Mouse (Mus musculus) bone marrow macrophage, adult 2 months (primary cell): ENCODE results near the gene C1ql4. TPM values are rescaled to one million over a fixed set of nuclear protein-coding genes. Genes with fewer than 3 reads are reported as not detected.
A peak's percentile ranks its signal among the peaks of the same experiment; 100 is the strongest.

Experiments used
- H3K27ac ChIP-seq: 2 replicates; pipeline ENCODE4 v1.5.1; 2012; ENCODE audit warnings: low read depth, low read length; ENCODE audit not compliant: insufficient read depth
- H3K4me1 ChIP-seq: 2 replicates; pipeline ENCODE4 v1.6.1; 2012; ENCODE audit warnings: low read length; ENCODE audit not compliant: control insufficient read depth, insufficient read depth
- H3K4me3 ChIP-seq: 2 replicates; pipeline ENCODE4 v1.5.1; 2012; ENCODE audit warnings: mild to moderate bottlenecking, low read length, moderate library complexity; ENCODE audit not compliant: insufficient read depth
- CTCF ChIP-seq: IDR thresholded peaks from 2 replicates; pipeline ENCODE4 v1.5.1; 2012; ENCODE audit warnings: low read depth, mild to moderate bottlenecking, low read length, moderate library complexity
- POLR2A ChIP-seq: IDR thresholded peaks from 2 replicates; pipeline ENCODE4 v1.6.1; 2012; ENCODE audit warnings: mild to moderate bottlenecking, low read depth, low read length, borderline replicate concordance
- polyA plus RNA-seq: library from polyadenylated mRNA; stranded (reverse); fragments of >200 nt; gene quantifications from 2 replicates; pipeline ENCODE4 v1.2.4, GENCODE M21; 2012; ENCODE audit not compliant: missing spikeins, insufficient read depth, insufficient read length

C1ql4 gene
- polyA plus RNA-seq, result not detected in 2 replicates

DNA sequence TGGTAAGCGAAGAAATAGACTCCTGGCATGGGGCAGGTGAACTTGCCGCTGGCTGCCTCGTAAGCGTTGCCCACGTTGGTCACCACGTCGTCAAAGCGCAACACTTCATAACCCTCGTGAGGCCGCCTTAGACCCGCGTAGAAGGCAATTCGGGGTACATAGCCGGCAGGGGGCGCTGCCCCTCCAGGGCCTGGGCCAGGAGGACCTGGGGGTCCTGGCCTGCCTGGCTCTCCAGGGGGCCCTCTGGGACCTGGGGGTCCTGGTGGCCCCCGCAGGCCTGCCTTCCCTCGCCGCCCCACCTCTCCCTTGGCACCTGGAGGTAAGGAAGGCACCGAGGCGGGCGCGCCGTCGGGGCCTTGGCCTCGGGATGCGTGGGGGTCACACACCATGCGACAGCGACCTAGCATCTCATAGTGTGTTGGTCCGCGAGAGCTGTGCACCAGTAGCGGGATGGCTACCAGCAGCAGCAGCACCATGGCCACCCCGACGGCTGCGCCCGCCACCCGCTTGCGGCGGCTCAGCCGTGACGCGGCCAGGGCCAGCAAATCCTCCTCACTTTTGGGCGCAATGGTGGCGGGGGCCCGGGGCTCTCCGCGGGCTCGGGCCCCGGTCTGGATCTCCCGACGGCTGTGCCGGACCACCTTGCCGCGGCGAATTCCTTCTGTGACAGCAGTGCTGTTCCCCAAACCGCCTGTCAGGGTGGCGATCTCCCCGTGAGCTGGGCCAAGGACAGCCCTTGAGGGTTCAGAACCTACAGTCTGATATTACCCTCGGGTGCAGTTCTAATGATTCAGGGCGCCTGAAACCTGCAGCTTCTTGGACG is at the start of gene C1ql4:
TSS of gene C1ql4 (minus strand) at position 565 of the 823 bp plus-strand sequence.
- TF ChIP-seq POLR2A (no peak), CTCF (0 out of 2 replicates have a peak, but pooled peaks have one; percentile 19)
- Histone ChIP-seq H3K27ac (no peak within 1 kb of the TSS), H3K4me3 (peak within 1 kb of the TSS; percentile 37), H3K4me1 (no peaks in the 10 kb centered on the region)

DNA sequence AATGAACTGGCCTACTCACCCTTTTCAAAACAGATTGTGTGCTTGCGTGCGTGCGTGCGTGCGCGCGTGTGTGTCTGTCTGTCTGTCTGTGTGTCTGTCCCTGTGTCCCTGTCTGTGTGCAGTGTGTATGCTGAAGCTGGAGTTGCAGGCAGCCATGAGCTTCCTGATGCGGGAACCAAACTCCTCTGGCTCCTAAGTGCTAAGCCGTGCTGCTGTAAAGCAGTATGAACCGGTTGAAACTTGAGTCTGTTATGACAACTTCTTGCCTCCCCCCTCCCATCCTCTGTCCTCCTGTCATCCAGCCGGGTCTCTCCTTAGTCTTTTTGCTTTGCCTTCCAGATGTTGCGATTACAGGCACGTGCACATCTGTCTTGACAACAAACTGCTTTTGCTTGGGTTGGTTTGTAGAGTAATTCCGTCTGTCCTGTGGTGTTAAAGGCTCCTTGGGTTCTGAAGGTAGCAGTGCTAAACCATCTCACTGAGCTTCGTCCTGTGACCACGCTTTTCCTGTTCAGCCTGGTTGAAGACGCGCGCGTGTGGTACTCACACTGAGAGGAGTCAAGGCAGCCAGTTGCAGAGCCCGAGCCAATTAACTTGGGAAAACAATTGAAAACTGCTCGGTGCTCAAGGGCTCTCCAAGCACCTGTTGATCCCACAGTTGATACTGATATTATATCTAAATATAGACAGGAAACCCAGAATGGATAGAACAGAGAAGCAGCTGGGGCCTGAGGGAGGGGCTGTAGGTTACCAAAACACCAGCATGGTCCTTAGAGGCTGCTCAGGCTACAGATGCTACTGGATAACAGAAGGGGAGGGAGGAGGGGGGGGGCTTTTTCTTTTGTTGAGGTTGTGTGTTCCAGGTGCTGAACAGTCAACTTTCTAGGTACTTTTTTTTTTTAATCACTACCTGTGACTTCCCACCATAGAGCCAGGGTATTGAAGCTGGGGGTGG is 42.6 kb upstream of the C1ql4 start:
- peaks cover 6% of the 10 kb centered on the region; the same call in 1 of the 2 replicates for H3K4me1 ChIP-seq
- no peak overlapping the region for H3K4me3 ChIP-seq
- no peak overlapping the region for H3K27ac ChIP-seq
- no peak for TF ChIP-seq POLR2A
- no peak for TF ChIP-seq CTCF

DNA sequence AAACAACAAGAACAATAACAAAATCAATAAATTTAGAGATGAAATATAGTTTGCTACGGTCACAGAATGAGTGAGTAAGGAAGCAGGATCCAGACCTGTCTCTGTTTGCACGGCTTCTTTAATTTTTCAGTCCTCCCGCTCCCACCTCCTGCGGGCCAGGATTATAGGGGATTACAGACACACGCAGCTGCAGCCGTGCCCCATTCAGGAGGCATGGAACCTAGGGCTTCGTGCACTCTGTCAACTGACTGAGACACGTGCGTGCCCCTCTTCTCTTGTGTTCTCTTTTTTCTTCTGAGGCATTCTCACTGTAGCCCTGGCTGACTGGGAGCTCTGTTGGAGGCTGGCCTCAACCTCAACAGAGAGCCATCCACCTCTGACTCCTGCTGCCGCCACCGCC is 41.8 kb upstream of the C1ql4 start:
- TF ChIP-seq CTCF (no peak), POLR2A (no peak)
- Histone ChIP-seq H3K27ac (no peak overlapping the region), H3K4me1 (peaks cover 8% of the 10 kb centered on the region; the same call in 1 of the 2 replicates), H3K4me3 (no peak overlapping the region)

DNA sequence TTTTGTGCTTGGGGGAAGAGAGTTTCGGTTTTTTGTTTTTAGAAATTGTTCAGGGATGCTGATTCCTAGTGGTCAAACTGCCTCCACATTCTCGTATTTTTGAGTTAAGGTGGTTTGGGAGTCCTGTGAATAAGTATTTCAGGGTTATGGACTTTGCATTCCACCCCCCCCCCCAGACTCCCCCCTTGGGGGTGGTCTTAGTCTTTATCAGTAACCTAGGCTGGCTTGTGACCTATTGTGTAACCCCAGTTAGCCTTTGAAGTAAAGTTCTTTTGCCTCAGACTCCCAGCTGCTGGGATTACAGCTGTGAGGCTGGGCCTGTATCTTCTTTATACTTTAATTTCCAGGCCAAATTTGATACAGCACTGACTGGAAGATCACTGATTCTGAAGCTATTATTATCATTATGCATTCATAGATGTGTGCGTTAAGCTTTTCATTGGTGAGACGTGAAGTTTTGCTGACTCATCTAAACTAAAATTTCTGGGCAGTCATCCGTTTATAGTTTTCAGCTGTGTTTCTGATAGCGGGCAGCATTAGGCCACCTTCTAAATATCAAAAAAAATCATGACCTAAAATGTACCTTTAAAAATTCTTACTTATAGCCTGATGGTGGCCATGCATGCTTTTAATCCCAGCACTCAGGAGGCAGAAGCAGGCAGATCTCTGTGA is 40.4 kb upstream of the C1ql4 start:
- H3K4me3 ChIP-seq, result no peak overlapping the region
- no peak for TF ChIP-seq POLR2A
- TF ChIP-seq CTCF, result no peak
- H3K27ac ChIP-seq, result no peak overlapping the region
- H3K4me1 ChIP-seq, result peaks cover 19% of the 10 kb centered on the region

DNA sequence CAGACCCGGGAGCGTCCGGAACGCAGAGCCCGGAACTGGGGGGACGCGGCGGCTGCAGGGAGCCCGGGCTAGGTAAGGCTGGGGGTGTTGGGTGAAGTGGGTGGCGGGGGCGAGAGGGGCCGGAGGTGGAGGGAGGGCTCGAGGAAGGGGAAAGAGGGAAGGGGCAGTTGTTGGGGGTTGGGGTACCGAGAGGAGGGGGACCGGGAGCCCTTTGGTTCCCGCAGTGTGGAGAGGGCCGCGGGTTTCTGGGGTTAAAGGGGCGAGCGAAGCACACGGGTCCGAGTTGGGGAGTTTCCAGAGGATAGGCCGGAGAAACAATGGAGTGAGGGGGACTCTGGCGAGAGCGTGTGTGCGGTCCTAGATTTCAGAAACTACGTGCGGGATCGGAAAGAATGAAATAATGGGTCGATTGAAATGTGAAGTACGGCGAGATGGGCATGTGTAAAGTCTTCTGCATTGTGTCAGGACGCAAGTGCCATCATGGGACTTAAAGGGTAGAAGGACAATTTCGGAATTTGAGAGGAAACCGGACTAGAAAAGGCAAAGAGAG is 39.3 kb upstream of the C1ql4 start:
- H3K27ac ChIP-seq, result no peak overlapping the region
- peak overlapping the region; percentile 91 for H3K4me3 ChIP-seq
- peaks cover 23% of the 10 kb centered on the region for H3K4me1 ChIP-seq
- no peak for TF ChIP-seq CTCF
- no peak for TF ChIP-seq POLR2A

DNA sequence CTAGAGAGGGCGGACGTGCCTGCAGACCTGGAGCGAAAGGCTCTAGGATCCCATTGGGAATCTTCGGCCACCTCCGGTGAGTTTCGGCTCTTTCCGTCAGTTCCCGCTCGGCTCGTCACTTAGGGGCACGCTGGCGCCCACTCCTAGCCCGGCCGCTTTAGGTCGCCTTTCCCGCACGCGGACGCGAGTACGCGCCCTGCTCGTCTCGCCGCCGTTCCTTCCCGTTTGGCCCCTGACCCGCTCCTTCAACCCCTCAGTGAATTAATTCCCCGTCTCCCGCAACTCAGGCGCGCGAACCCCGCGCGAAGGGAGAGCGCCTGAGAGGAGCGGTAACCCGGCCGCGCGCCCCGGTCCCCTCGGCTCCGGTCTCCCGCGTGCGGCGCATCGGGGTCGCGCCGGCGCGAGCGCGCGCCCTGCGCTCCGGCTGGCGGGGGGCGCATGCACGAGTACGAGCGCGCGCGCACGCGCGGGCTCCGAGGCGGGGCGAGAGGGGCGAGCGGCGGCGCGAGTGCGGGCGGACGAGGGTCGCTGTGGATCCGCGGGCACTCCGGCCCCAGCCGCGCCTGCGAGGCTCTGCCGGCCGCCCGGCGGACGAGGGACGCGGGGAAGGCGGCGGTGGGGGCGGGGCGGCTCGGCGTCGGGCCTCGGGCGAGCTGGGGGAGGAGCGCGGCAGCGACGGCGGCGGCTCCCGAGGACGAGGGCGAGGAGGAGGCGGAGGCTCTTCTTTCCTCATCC is 38.6 kb upstream of the C1ql4 start:
- TF ChIP-seq CTCF, result no peak
- TF ChIP-seq POLR2A, result no peak
- Histone ChIP-seq H3K27ac (peak overlapping the region; percentile 75), H3K4me3 (peak overlapping the region; percentile 91), H3K4me1 (peaks cover 28% of the 10 kb centered on the region)

DNA sequence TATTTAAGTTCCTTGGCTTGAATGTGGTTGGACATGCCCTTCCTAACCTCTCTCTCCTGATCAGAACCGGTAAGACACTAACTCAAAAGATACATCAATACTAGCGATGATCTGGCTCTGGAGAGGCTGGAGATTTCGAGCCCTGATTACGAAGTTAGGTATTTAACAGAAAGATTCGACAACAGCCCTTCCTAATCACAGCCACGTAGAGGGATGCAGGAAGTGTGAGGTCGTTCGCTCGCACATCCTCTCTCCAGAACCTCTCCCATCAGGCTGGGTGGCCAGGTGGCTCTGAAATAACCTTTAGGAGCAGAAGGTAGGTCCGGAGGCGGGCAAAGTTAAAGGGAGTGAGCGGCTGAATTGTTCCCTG is 38.1 kb upstream of the C1ql4 start, which contains the start of gene Spats2:
TSS of gene Spats2 (plus strand) at position 206 of the 370 bp plus-strand sequence.
- Histone ChIP-seq H3K4me1 (peaks cover 28% of the 10 kb centered on the region), H3K4me3 (peak within 1 kb of the TSS; percentile 91), H3K27ac (peak within 1 kb of the TSS; percentile 75)
- TF ChIP-seq POLR2A (no peak), CTCF (no peak)

DNA sequence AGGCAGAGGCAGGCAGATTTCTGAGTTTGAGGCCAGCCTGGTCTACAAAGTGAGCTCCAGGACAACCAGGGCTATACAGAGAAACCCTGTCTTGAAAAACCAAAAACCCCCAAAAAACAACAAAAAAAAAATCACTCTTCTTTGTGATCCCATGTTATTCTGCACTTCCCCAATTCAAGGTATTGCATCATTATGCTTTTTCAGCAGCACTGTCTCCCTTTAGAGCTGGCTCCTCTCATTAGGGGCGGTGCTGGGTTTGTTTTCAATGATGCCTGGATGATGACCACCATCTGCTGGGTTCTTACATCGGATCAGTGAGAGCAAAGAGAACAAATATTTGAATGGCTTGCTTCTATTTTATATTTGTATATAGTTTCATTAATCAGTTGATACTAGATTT is 35.0 kb upstream of the C1ql4 start:
- TF ChIP-seq POLR2A, result no peak
- no peak for TF ChIP-seq CTCF
- peak overlapping the region; percentile 61 for H3K27ac ChIP-seq
- H3K4me1 ChIP-seq, result peaks cover 26% of the 10 kb centered on the region
- 0 out of 2 replicates have a peak overlapping the region, but pooled peaks have one; percentile 1 for H3K4me3 ChIP-seq

DNA sequence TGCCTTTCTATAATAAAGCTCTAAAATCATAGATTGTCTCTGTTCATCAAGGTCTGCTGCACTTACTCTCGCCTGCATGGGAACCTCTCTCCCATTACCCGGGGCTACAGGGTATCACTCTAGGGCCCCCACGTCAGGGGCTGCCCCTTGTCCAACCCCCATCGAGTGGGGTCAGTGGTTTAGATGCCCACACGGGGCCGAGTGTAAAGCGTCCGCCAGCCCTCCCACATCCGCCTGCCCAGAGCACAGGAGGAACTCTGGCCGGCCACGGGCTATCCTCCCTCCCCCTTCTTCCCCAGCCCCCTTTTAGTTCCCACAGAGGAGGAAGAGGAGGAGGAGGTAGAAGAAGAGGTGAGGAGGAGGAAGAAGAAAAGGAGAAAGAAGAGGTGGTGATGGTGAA is 33.2 kb upstream of the C1ql4 start:
- H3K4me1 ChIP-seq, result peaks cover 30% of the 10 kb centered on the region
- no peak overlapping the region for H3K4me3 ChIP-seq
- H3K27ac ChIP-seq, result no peak overlapping the region
- no peak for TF ChIP-seq POLR2A
- no peak for TF ChIP-seq CTCF
